Mouse (Mus musculus): Measurements from ENCODE around the gene Gm20388. TPM values are rescaled to one million over a fixed set of nuclear protein-coding genes. Genes with fewer than 3 reads are reported as not detected.
"Not testable (repeated sequence)": the region's sequence is repeated elsewhere in the genome, so short reads cannot be mapped to it uniquely, and the experiment has no call there.

Gm20388 gene
- total RNA-seq, 2 experiments from 2014 or later = 12.7 TPM; not detected in 1

GRCm38 (mm10) chr8:122322792-122323191, 2412.2 kb downstream of the Gm20388 start:
- no peak for DNase-seq

- DNase-seq = not testable (repeated sequence)
These were observed 2413.3 kb downstream of the Gm20388 start for GRCm38 (mm10) chr8:122323951-122324402.

GRCm38 (mm10) chr8:122325196-122325595, 2414.6 kb downstream of the Gm20388 start:
- DNase-seq = no peak

GRCm38 (mm10) chr8:122326114-122326542, 2415.5 kb downstream of the Gm20388 start:
- no peak for DNase-seq

- DNase-seq = no peak
These were observed 2418.4 kb downstream of the Gm20388 start for GRCm38 (mm10) chr8:122329072-122329471.

GRCm38 (mm10) chr8:122329553-122330239, 2419.1 kb downstream of the Gm20388 start:
- no peak for DNase-seq

- no peak for DNase-seq
These were observed 2419.9 kb downstream of the Gm20388 start for GRCm38 (mm10) chr8:122330446-122331133.

- DNase-seq = no peak
These were observed 2420.5 kb downstream of the Gm20388 start for GRCm38 (mm10) chr8:122331134-122331523.

GRCm38 (mm10) chr8:122332753-122333506, 2422.3 kb downstream of the Gm20388 start:
- peak; percentile 79 to 85 for DNase-seq

- DNase-seq = no peak
These were observed 2422.9 kb downstream of the Gm20388 start for GRCm38 (mm10) chr8:122333531-122333930.

GRCm38 (mm10) chr8:122334791-122335490, 2424.3 kb downstream of the Gm20388 start:
- no peak for DNase-seq

- DNase-seq = no peak
These were observed 2425.1 kb downstream of the Gm20388 start for GRCm38 (mm10) chr8:122335638-122336250.

GRCm38 (mm10) chr8:122336251-122336910, 2425.7 kb downstream of the Gm20388 start:
- DNase-seq = peak in 1 of 2 experiments; percentile 47

- DNase-seq = no peak
These were observed 2428.2 kb downstream of the Gm20388 start for GRCm38 (mm10) chr8:122338852-122339251.

GRCm38 (mm10) chr8:122340761-122341160, 2430.1 kb downstream of the Gm20388 start:
- no peak for DNase-seq

- DNase-seq = no peak
These were observed 2431.1 kb downstream of the Gm20388 start for GRCm38 (mm10) chr8:122341790-122342189.

GRCm38 (mm10) chr8:122342362-122342761, 2431.7 kb downstream of the Gm20388 start:
- DNase-seq = no peak

- DNase-seq = no peak
These were observed 2432.2 kb downstream of the Gm20388 start for GRCm38 (mm10) chr8:122342806-122343209.

- no peak for DNase-seq
These were observed 2432.7 kb downstream of the Gm20388 start for GRCm38 (mm10) chr8:122343341-122343740.

- no peak for DNase-seq
These were observed 2433.1 kb downstream of the Gm20388 start for GRCm38 (mm10) chr8:122343758-122344157.

GRCm38 (mm10) chr8:122344219-122344618, 2433.6 kb downstream of the Gm20388 start:
- no peak for DNase-seq
